Mouse (Mus musculus) ES-Bruce4 (cell line): ENCODE measurements around the gene Nup205.

ENCODE experiments used
- EP300 ChIP-seq: IDR thresholded peaks from 2 replicates; pipeline ENCODE4 v1.6.1; 2011; ENCODE audit warnings: low read depth, low read length; ENCODE audit not compliant: insufficient read depth
- POLR2A ChIP-seq: IDR thresholded peaks from one replicate; pipeline ENCODE4 v1.8.1; 2011; ENCODE audit warnings: low read length; ENCODE audit not compliant: insufficient read depth

DNA sequence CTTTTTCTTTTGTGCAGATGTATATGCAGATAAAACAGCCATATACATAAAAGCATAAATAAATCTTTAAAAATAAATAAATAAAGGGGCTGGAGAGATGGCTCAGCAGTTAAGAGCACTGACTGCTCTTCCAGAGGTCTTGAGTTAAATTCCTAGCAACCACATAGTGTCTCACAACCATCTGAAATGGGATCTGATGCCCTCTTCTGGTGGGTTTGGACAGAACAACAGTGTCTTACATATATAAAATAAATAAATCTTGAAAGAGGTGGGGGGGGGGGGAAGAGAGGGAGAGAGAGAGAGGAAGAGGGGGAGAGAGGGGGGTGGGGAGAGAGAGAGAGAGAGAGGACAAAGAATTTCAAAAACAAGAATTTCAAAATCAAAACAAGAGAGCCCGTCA, 36.9 kb upstream of the Nup205 start:
- TF ChIP-seq POLR2A = no peak
- TF ChIP-seq EP300 = no peak
